Mouse (Mus musculus): ENCODE results near the gene Tmem117. TPM values are rescaled to one million over a fixed set of nuclear protein-coding genes. Genes with fewer than 3 reads are reported as not detected.

The Tmem117 gene
- total and polyA plus RNA-seq, 3 experiments = 0.16 TPM; not detected in 2

DNA sequence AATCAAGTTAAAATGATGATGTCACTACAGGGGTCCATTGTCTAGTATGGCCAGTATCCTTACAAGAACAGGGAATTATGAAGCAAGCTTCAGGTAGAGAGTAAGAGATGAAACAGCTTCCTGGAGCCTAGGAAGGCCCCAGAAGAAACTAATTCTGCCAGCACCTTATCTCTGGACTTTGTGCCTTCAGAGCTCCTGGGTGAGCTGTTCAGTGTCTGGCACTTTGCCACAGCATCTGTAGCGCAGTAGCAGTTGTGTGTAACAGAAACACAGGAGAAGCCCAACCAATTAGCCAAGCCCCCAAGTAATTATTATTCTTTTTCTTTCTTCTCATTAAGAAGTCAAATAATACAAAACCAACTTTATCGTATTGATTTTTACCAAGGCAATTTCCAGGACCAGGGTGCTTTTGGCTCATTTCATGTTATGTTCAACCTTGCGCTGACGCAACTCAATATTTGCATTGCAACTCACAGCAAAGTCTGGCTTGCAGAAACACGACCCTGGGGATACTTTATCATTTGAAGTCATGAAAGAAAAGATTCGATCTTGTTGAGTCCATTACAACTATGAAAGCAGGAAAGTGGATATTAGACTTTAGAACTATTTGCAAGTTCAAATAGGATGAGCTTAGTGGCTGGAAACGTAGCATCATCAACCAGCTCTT is 322.5 kb downstream of the Tmem117 start:
- H3K27me3 ChIP-seq (ENCODE audit: insufficient read depth, low read length) = no peaks in the 10 kb centered on the region
- no peaks in the 10 kb centered on the region for H3K4me1 ChIP-seq (ENCODE audit: insufficient read depth, low read depth, low read length)
- TF ChIP-seq GATA2 (IDR thresholded peaks at IDR 0.05; ENCODE audit: borderline replicate concordance, low read depth, low read length) (no peak), TAL1 (conservative IDR thresholded peaks at IDR 0.05; ENCODE audit: low read depth, low read length) (no peak), GATA1 (IDR thresholded peaks at IDR 0.05; ENCODE audit: borderline replicate concordance, low read length) (no peak), POLR2AphosphoS5 (IDR thresholded peaks at IDR 0.05; ENCODE audit: insufficient replicate concordance, low read depth, low read length) (no peak), CTCF (IDR thresholded peaks at IDR 0.05; ENCODE audit: low read depth, low read length) (no peak)
- H3K4me3 ChIP-seq (ENCODE audit: low read depth, low read length) = no peak overlapping the region
- no peaks in the 10 kb centered on the region for H3K36me3 ChIP-seq (replicated peaks)
- ATAC-seq (ENCODE audit: extremely low read depth, insufficient number of reproducible peaks, low FRiP score, poor library complexity, severe bottlenecking) (no peak), DNase-seq (ENCODE audit: low spot score) (no peak)
- peaks cover 23% of the 10 kb centered on the region for H3K9me3 ChIP-seq (replicated peaks)

GRCm38 (mm10) chr15:94956697-94957096 is 327.7 kb downstream of the Tmem117 start:
- H3K4me1 ChIP-seq (ENCODE audit: insufficient read depth, low read depth, low read length) = no peaks in the 10 kb centered on the region
- DNase-seq (ENCODE audit: low spot score) (no peak), ATAC-seq (ENCODE audit: extremely low read depth, insufficient number of reproducible peaks, low FRiP score, poor library complexity, severe bottlenecking) (no peak)
- TF ChIP-seq CTCF (IDR thresholded peaks at IDR 0.05; ENCODE audit: low read depth, low read length) = no peak
- no peak for TF ChIP-seq GATA2 (IDR thresholded peaks at IDR 0.05; ENCODE audit: borderline replicate concordance, low read depth, low read length)
- no peak for TF ChIP-seq POLR2AphosphoS5 (IDR thresholded peaks at IDR 0.05; ENCODE audit: insufficient replicate concordance, low read depth, low read length)
- no peak for TF ChIP-seq TAL1 (conservative IDR thresholded peaks at IDR 0.05; ENCODE audit: low read depth, low read length)
- TF ChIP-seq GATA1 (IDR thresholded peaks at IDR 0.05; ENCODE audit: borderline replicate concordance, low read length) = no peak
- H3K27me3 ChIP-seq (ENCODE audit: insufficient read depth, low read length) = no peaks in the 10 kb centered on the region
- H3K36me3 ChIP-seq (replicated peaks) = no peaks in the 10 kb centered on the region
- no peak overlapping the region for H3K4me3 ChIP-seq (ENCODE audit: low read depth, low read length)
- H3K9me3 ChIP-seq (replicated peaks) = peaks cover 20% of the 10 kb centered on the region

DNA sequence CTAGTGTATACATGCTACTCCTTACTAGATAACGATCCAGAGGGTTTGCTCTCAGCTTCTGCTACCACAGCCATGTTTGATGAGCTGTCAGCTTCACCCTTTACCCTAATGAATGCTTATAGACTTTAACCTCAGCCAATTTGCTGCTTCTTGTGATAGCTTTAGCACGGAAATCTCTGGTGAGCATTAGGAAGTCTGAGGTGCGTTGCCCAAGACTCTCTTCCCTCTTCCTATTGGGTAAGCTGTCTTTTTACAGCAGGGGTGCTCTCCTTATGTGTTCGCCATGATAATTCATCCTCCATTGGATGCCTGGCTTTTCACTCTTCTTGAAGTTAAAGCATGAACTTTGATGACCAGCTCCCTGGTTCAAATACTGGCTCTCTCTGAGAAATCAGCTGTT is 328.2 kb downstream of the Tmem117 start:
- no peak for TF ChIP-seq GATA1 (IDR thresholded peaks at IDR 0.05; ENCODE audit: borderline replicate concordance, low read length)
- TF ChIP-seq TAL1 (conservative IDR thresholded peaks at IDR 0.05; ENCODE audit: low read depth, low read length) = no peak
- TF ChIP-seq GATA2 (IDR thresholded peaks at IDR 0.05; ENCODE audit: borderline replicate concordance, low read depth, low read length) = no peak
- TF ChIP-seq CTCF (IDR thresholded peaks at IDR 0.05; ENCODE audit: low read depth, low read length) = no peak
- no peak for ATAC-seq (ENCODE audit: extremely low read depth, insufficient number of reproducible peaks, low FRiP score, poor library complexity, severe bottlenecking)
- H3K4me1 ChIP-seq (ENCODE audit: insufficient read depth, low read depth, low read length) = no peaks in the 10 kb centered on the region
- peaks cover 17% of the 10 kb centered on the region for H3K9me3 ChIP-seq (replicated peaks)
- no peak for DNase-seq (ENCODE audit: low spot score)
- no peak overlapping the region for H3K4me3 ChIP-seq (ENCODE audit: low read depth, low read length)
- no peaks in the 10 kb centered on the region for H3K36me3 ChIP-seq (replicated peaks)
- no peaks in the 10 kb centered on the region for H3K27me3 ChIP-seq (ENCODE audit: insufficient read depth, low read length)

DNA sequence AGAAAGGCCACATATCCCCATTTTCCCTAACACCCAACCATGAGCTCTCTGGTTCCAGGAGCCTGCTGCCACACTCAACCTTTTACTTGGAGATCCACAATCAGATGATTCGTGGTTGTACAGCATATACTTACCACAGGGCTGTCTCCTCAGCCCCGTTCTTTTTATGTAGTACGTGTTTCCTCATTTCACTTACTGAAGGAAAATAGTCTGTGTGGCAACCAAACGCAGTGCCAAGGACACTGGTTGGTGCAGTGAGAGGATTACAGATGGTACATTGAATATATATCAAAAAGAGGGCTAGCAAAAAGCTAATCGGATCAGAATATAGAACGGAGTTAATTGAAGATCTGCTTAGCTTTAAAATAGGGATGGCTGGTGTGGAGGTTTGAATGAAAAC is 338.0 kb downstream of the Tmem117 start:
- Histone ChIP-seq H3K27me3 (ENCODE audit: insufficient read depth, low read length) (no peaks in the 10 kb centered on the region), H3K4me3 (ENCODE audit: low read depth, low read length) (no peak overlapping the region), H3K4me1 (ENCODE audit: insufficient read depth, low read depth, low read length) (no peaks in the 10 kb centered on the region), H3K36me3 (replicated peaks) (no peaks in the 10 kb centered on the region), H3K9me3 (replicated peaks) (peaks cover 32% of the 10 kb centered on the region)
- TF ChIP-seq GATA1 (IDR thresholded peaks at IDR 0.05; ENCODE audit: borderline replicate concordance, low read length) (no peak), TAL1 (conservative IDR thresholded peaks at IDR 0.05; ENCODE audit: low read depth, low read length) (no peak), CTCF (IDR thresholded peaks at IDR 0.05; ENCODE audit: low read depth, low read length) (no peak), POLR2AphosphoS5 (IDR thresholded peaks at IDR 0.05; ENCODE audit: insufficient replicate concordance, low read depth, low read length) (no peak), GATA2 (IDR thresholded peaks at IDR 0.05; ENCODE audit: borderline replicate concordance, low read depth, low read length) (no peak)
- DNase-seq (ENCODE audit: low spot score) (no peak), ATAC-seq (ENCODE audit: extremely low read depth, insufficient number of reproducible peaks, low FRiP score, poor library complexity, severe bottlenecking) (no peak)

DNA sequence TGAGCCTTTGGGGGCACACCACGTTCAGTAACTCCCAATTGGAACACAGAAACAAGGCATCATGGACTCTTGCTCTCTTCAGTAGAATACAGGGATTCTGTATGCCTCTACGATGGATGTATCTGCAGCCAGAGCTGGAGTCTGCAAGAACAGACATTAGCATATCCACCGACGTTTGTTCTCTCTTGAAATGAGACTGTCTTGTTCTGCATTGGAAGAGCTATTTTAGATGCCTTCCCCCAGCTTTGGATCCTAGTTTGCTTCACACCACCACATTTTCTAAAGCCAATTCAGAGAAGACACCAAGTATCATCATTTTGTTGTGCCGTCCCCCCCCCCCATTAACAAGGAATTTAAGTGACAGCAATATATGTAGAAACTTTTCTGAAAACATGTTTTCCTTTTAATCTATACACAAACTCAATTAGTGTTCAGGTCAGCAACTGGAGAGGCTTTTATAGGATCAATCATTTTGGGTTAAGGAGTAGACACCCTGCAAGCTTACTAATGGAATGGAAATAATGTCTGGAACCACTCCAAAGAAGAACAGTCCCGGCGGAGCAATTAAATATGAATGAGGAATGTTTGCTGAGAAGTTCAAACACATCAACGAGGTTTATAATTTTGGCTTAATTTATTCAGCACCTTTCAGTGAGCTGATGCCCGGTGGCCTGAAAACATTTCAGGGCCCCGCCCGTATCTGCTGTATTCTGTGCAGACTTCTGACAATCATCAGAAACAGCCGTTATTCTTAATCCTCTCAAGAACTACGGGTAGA is 339.6 kb downstream of the Tmem117 start:
- ATAC-seq (ENCODE audit: extremely low read depth, insufficient number of reproducible peaks, low FRiP score, poor library complexity, severe bottlenecking) (no peak), DNase-seq (ENCODE audit: low spot score) (no peak)
- Histone ChIP-seq H3K27me3 (ENCODE audit: insufficient read depth, low read length) (no peaks in the 10 kb centered on the region), H3K4me3 (ENCODE audit: low read depth, low read length) (no peak overlapping the region), H3K9me3 (replicated peaks) (peaks cover 33% of the 10 kb centered on the region), H3K4me1 (ENCODE audit: insufficient read depth, low read depth, low read length) (no peaks in the 10 kb centered on the region), H3K36me3 (replicated peaks) (no peaks in the 10 kb centered on the region)
- TF ChIP-seq GATA1 (IDR thresholded peaks at IDR 0.05; ENCODE audit: borderline replicate concordance, low read length) = no peak
- TF ChIP-seq POLR2AphosphoS5 (IDR thresholded peaks at IDR 0.05; ENCODE audit: insufficient replicate concordance, low read depth, low read length) = no peak
- no peak for TF ChIP-seq TAL1 (conservative IDR thresholded peaks at IDR 0.05; ENCODE audit: low read depth, low read length)
- no peak for TF ChIP-seq CTCF (IDR thresholded peaks at IDR 0.05; ENCODE audit: low read depth, low read length)
- no peak for TF ChIP-seq GATA2 (IDR thresholded peaks at IDR 0.05; ENCODE audit: borderline replicate concordance, low read depth, low read length)

- DNase-seq (ENCODE audit: low spot score) = no peak
- Histone ChIP-seq H3K36me3 (replicated peaks) (no peaks in the 10 kb centered on the region), H3K4me1 (ENCODE audit: insufficient read depth, low read depth, low read length) (no peaks in the 10 kb centered on the region), H3K9me3 (replicated peaks) (peaks cover 37% of the 10 kb centered on the region), H3K4me3 (ENCODE audit: low read depth, low read length) (no peak overlapping the region), H3K27me3 (ENCODE audit: insufficient read depth, low read length) (no peaks in the 10 kb centered on the region)
- ATAC-seq (ENCODE audit: extremely low read depth, insufficient number of reproducible peaks, low FRiP score, poor library complexity, severe bottlenecking) = no peak
- no peak for TF ChIP-seq POLR2AphosphoS5 (IDR thresholded peaks at IDR 0.05; ENCODE audit: insufficient replicate concordance, low read depth, low read length)
- no peak for TF ChIP-seq GATA2 (IDR thresholded peaks at IDR 0.05; ENCODE audit: borderline replicate concordance, low read depth, low read length)
- TF ChIP-seq TAL1 (conservative IDR thresholded peaks at IDR 0.05; ENCODE audit: low read depth, low read length) = no peak
- TF ChIP-seq GATA1 (IDR thresholded peaks at IDR 0.05; ENCODE audit: borderline replicate concordance, low read length) = no peak
- no peak for TF ChIP-seq CTCF (IDR thresholded peaks at IDR 0.05; ENCODE audit: low read depth, low read length)
Measured at GRCm38 (mm10) chr15:94981798-94982197, 352.8 kb downstream of the Tmem117 start.
